Mouse (Mus musculus): ENCODE results near the gene Tspan2.

GRCm38 (mm10) chr3:102738926-102739325 lies 4.6 kb downstream of the Tspan2 start:
- TF ChIP-seq POLR2A (IDR thresholded peaks at IDR 0.05; ENCODE audit: insufficient read length, low read depth): no peak
- no peak for TF ChIP-seq MYOD1 (IDR thresholded peaks at IDR 0.05; ENCODE audit: control insufficient read depth in 1 of 3, insufficient read length in 2 of 3, low read depth in 2 of 3)
- no peak for TF ChIP-seq CEBPB (IDR thresholded peaks at IDR 0.05; ENCODE audit: insufficient read depth, poor library complexity, severe bottlenecking)
- TF ChIP-seq MYOG (IDR thresholded peaks at IDR 0.05; ENCODE audit: control insufficient read depth in 1 of 3, insufficient read depth in 1 of 3, insufficient read length in 2 of 3, low read depth in 2 of 3): no peak
- no peak for TF ChIP-seq TCF12 (IDR thresholded peaks at IDR 0.05; ENCODE audit: insufficient read depth, poor library complexity, severe bottlenecking)
- no peak for TF ChIP-seq POLR2AphosphoS2 (IDR thresholded peaks at IDR 0.05; ENCODE audit: insufficient read length, low read depth)
- no peak for TF ChIP-seq E2F4 (IDR thresholded peaks at IDR 0.05; ENCODE audit: insufficient read depth)
- no peak for TF ChIP-seq MAX (IDR thresholded peaks at IDR 0.05; ENCODE audit: low read depth)
- TF ChIP-seq REST (IDR thresholded peaks at IDR 0.05; ENCODE audit: insufficient read depth, insufficient read length): no peak
- no peak for TF ChIP-seq USF1 (IDR thresholded peaks at IDR 0.05; ENCODE audit: low read depth)
